8 mouse cellular contexts compared by ENCODE assay signal in genomic region chr5:100079040-100079930, GRCm38 (mm10). TPM values are rescaled to one million over a fixed set of nuclear protein-coding genes. Genes with fewer than 3 reads are reported as not detected.
DNase-seq lines count a peak whose midpoint lies in the region; ATAC-seq lines count a peak whose summit lies in the region.

No protein-coding gene starts in this region.

- WGBS in heart, embryonic 13.5 days = 23% methylated on average over 36 of the region's 36 CpGs
- 36% methylated on average over 36 of the region's 36 CpGs for WGBS in midbrain, embryonic 16.5 days

- no peaks in the 10 kb centered on the region; the same call in 1 of the 2 replicates for H3K27me3 ChIP-seq in heart, embryonic 13.5 days (replicated peaks)
- no peaks in the 10 kb centered on the region for H3K27me3 ChIP-seq in midbrain, embryonic 16.5 days (ENCODE audit: control insufficient read depth, insufficient read depth, low read depth, low read length)

- peak overlapping the region; percentile 72 for H3K9ac ChIP-seq in heart, embryonic 13.5 days
- peak overlapping the region; percentile 41; the same call in 1 of the 2 replicates for H3K9ac ChIP-seq in midbrain, embryonic 16.5 days (ENCODE audit: low read depth, low read length)

- H3K9me3 ChIP-seq in heart, embryonic 13.5 days = no peaks in the 10 kb centered on the region
- H3K9me3 ChIP-seq in midbrain, embryonic 16.5 days (replicated peaks; ENCODE audit: control insufficient read depth, low read length, poor library complexity, severe bottlenecking) = no peaks in the 10 kb centered on the region

- 0 out of 2 replicates have a peak, but pooled peaks cover 4% of the 10 kb centered on the region for H3K4me1 ChIP-seq in heart, embryonic 13.5 days
- peaks cover 7% of the 10 kb centered on the region; the same call in 1 of the 2 replicates for H3K4me1 ChIP-seq in midbrain, embryonic 16.5 days (ENCODE audit: control insufficient read depth, insufficient read depth, low read length)

- no peak for ATAC-seq in heart, embryonic 13.5 days (ENCODE audit: extremely low read depth, insufficient number of reproducible peaks, low FRiP score, low TSS enrichment)
- ATAC-seq in midbrain, embryonic 16.5 days = peak; percentile 38

- DNase-seq in right cerebral cortex, adult 18-20 months = peak; percentile 29
- DNase-seq in right cerebral cortex, postnatal 14 days = no peak
- peak; percentile 47 to 57 for DNase-seq in cerebellum, postnatal 14 days
- peak; percentile 57 for DNase-seq in left cerebral cortex, postnatal 4 days
- DNase-seq in layer of hippocampus, adult 9-10 months (ENCODE audit: low spot score) = no peak
- no peak for DNase-seq in spleen, postnatal 36 days (ENCODE audit: low spot score in 2 of 2)

- intact Hi-C loops in left cerebral cortex, postnatal 4 days (cut with DNase I) = no loop called here

- peak overlapping the region; percentile 51 for H3K4me3 ChIP-seq in heart, embryonic 13.5 days
- peak overlapping the region; percentile 9; the same call in 1 of the 2 replicates for H3K4me3 ChIP-seq in midbrain, embryonic 16.5 days (ENCODE audit: low read depth, low read length)

- H3K27ac ChIP-seq in heart, embryonic 13.5 days (replicated peaks) = no peak overlapping the region
- H3K27ac ChIP-seq in midbrain, embryonic 16.5 days (ENCODE audit: low read length) = no peak overlapping the region

- H3K4me2 ChIP-seq in heart, embryonic 13.5 days = peak overlapping the region; percentile 77
- H3K4me2 ChIP-seq in midbrain, embryonic 16.5 days (ENCODE audit: low read length) = peak overlapping the region; percentile 41

- H3K36me3 ChIP-seq in heart, embryonic 13.5 days = no peaks in the 10 kb centered on the region
- 0 out of 2 replicates have a peak, but pooled peaks cover 3% of the 10 kb centered on the region for H3K36me3 ChIP-seq in midbrain, embryonic 16.5 days (ENCODE audit: control insufficient read depth, insufficient read depth, low read length)

RNA-seq across cellular contexts. Expression of gene Enoph1, which starts 39.5 kb away (rescaled TPM):
- 26.0 and 26.7 TPM in 2 replicates for polyA plus RNA-seq in heart, embryonic 13.5 days (2015; fragmentation: Nextera tagmentation; extraction: Ambion mirVana)
- 10 to 100 TPM; 53.3 to 54.6 TPM for total RNA-seq in left cerebral cortex, postnatal 4 days (2021)
- polyA plus RNA-seq in midbrain, embryonic 16.5 days (2015; fragmentation: Nextera tagmentation; extraction: Ambion mirVana) = 57.4 and 61.3 TPM in 2 replicates

RNA-seq across cellular contexts. Expression of gene Hnrnpdl, which starts 39.8 kb away (rescaled TPM):
- 94.0 and 97.4 TPM in 2 replicates for polyA plus RNA-seq in heart, embryonic 13.5 days (2015; fragmentation: Nextera tagmentation; extraction: Ambion mirVana)
- total RNA-seq in left cerebral cortex, postnatal 4 days (2021) = 100 to 1,000 TPM; 259 to 272 TPM
- 199 and 210 TPM in 2 replicates for polyA plus RNA-seq in midbrain, embryonic 16.5 days (2015; fragmentation: Nextera tagmentation; extraction: Ambion mirVana)

Comparison
In these comparisons a context has a peak if more than half of its experiments do, and no peak if none do; other contexts are left out.
1. DNase-seq: peak in right cerebral cortex, adult 18-20 months (single experiment), cerebellum, postnatal 14 days (2 of 2) and left cerebral cortex, postnatal 4 days (single experiment); none in right cerebral cortex, postnatal 14 days (single experiment), layer of hippocampus, adult 9-10 months (single experiment) and spleen, postnatal 36 days (0 of 2).